Mouse (Mus musculus): ENCODE measurements around the gene Arf6.
"Not testable (repeated sequence)": the region's sequence is repeated elsewhere in the genome, so short reads cannot be mapped to it uniquely, and the experiment has no call there.

DNA sequence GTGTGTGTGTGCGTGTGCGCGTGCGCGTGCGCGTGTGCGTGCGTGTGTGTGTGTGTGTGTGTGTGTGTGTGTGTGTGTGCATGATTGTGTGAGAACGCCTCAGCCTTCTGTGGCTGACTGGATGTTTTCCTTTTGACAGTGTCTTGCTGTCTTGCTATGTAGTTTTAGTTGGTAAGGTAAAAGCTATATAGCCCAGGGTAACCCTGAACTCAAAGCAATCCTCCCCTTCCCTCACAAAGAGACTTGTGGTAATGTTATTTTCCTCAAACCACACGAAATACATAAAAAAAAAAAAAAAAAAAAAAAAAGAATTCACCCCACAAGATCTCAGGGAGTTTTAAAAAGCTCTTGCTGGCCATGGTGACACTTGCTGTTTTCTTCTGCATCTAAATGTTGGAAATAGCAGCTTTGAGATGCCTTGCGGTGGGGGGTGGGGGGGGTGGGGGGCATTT, 14.4 kb downstream of the Arf6 start:
- not testable (repeated sequence) for TF ChIP-seq CTCF (IDR thresholded peaks at IDR 0.05; ENCODE audit: low read depth, low read length); EP300 (IDR thresholded peaks at IDR 0.05; ENCODE audit: insufficient read depth, low read depth, low read length)

All from ES-Bruce4 (cell line).